Mouse (Mus musculus) liver, adult 2 months (tissue): Measurements from ENCODE around the gene Kcnab3.

ENCODE experiments used
- CTCF ChIP-seq: fragments of 200-500 bp; IDR thresholded peaks from 2 replicates; pipeline ENCODE4 v1.5.1; 2011; ENCODE audit warnings: low read depth, low read length, control low read depth
- POLR2A ChIP-seq: fragments of 200-500 bp; IDR thresholded peaks from 2 replicates; pipeline ENCODE4 v1.6.1; 2011; ENCODE audit warnings: low read length, control low read depth; ENCODE audit not compliant: insufficient read depth; ENCODE audit errors: extremely low read depth

DNA sequence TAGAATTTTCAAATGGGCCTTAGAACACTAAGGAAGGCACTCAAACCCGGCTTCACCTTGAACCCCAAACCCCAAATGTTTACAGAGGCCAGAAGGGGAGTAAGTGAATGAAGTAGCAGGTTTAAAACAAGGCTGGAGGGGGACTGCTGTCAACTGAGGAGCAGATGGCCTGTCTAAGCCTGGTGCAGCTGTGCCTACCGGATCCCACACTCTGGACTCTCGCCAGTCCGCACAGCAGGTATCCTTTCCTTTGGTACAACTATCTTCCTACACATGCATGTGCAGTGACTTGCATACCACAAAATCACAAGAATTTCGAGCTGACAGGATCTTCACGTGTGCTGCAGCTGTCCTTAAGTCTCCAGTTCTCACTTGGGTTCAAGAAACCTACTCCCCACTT is 4.0 kb upstream of the Kcnab3 start:
- TF ChIP-seq CTCF = no peak
- TF ChIP-seq POLR2A = no peak
